Mouse (Mus musculus) thymus, postnatal 4 days (tissue): ENCODE measurements at regions not wholly inside any gene's neighbourhood (a gene's known extent, or its start where the extent isn't known, plus 50 kb on each side); places are given as distances from the start of the nearest gene placed in this dataset.

Experiments used
- DNase-seq: peaks from one replicate; pipeline ENCODE4 v3.0.0; 2021

DNA sequence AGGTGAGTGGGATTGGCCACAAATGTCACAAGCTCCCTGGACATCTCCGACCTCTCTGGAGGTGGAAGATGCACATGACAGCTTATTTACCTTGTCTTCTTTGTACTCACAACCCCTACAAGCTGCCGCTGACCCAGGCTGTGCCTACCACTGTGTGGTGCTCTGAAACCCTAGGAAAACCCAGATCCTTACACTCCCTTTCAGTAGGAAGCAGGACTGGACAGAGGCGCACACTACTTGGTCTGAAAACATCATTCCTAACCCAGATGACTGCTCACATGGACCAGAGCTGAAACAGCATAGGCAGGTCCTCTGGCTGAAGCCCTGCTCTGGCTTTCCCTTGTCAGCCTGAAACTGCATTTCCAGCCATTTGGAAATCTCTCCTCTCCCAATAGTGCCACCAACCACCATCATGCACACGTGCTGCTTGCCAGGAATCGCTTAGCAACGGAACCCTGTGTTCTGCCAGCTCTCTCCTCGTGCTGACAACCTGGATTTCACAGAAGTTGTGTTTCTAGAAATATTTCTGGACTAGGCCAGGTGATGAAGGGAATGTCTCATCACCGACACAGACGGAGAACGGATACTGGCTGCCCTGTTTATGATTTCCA, 196.1 kb downstream of the Irs2 start:
- DNase-seq: no peak

DNA sequence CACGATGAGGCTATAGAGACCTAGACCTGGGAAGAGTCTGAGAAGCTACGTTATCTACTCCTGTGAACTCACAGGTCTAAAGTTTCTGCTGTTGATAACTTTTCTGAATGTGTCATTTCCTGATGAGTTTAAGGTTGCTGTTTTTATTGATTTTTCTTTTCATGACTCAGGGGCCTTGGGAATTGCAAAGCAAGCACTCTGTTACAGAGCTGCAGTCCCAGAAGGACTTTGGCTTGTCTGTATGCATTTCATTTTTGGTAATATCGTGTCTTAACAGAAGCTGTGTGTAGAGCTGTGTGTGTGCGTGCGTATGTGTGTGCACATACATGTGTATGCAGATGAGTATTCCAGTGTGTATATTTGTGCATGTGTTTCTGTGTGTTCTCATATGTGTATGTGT, 201.2 kb downstream of the Irs2 start:
- DNase-seq: no peak

DNA sequence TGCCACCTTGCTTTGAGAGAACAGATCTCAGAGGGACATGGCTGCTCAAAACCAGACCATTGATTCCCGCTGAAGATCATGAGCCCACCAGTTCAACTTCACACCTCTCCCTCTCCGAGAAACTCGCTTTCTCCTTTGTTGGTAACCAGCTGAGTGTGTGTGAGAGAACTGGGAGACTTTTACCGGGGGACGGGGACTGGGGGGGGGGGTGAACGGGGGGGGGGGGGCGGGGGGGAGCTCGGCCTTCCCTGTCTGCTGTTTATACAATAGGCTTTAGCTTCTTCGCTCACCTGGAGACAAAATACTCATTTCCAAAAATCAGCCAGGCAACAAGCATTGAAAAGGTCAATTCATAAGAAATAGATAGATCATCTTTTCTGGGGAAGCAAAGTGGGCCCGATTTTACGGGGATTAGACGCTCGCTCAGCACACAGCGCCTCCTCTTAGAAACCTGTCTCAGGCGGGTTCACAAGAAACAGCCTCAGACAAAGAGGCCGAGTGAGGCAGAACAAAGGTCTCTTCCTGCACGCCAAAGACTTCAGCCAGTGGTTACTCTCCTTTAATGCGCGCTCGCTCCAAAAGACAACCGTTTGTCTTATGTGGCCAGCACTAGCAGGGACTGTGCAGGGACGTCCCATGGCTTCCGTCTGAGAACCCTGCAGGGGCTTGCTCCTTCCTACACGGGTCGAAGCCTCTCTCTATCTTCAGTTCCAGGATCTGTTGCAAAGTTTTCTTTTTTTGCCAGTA, 202.7 kb downstream of the Irs2 start:
- no peak for DNase-seq

- no peak for DNase-seq
These were observed 203.3 kb downstream of the Irs2 start for GRCm38 (mm10) chr8:10804974-10805373.

GRCm38 (mm10) chr8:10802003-10802402, 206.3 kb downstream of the Irs2 start:
- DNase-seq: no peak

DNA sequence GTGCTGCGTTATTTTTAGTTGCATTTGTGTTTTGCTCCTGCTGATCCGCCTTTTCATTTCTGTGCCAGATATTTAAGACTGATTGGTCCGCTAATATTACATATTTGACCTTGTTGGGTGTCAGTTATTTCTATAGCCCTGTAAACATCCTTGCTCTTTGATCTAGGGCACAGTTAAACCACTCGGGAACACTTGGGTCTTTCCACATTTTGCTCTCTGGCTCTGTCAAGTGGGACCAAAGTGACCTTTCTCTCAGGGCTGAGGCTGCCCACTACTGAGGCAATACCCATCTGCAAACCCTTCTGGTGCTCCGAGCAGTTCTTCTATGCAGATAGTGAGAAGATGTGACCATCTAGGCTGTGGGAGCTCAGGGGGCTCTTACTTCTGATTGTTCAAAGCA, 206.7 kb downstream of the Irs2 start:
- DNase-seq: no peak

DNA sequence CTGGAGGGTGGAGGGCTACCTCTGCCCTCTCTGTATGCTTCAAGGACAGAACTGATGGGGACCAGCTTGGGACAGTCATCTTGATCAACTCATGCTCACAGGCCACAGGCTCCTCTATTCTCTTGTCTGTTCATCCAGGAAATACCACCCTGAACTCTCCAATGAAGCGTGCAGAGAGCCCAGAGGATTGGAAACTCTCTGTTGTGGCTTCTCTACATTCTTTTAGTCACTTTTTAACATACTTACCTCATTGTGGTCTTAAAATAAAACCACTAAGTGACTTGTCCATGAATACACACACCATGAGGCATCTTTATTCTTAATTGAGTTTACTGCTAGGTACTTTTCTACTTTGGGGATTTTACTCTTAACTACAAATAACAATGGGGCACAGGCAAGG, 209.8 kb downstream of the Irs2 start:
- DNase-seq: no peak

DNA sequence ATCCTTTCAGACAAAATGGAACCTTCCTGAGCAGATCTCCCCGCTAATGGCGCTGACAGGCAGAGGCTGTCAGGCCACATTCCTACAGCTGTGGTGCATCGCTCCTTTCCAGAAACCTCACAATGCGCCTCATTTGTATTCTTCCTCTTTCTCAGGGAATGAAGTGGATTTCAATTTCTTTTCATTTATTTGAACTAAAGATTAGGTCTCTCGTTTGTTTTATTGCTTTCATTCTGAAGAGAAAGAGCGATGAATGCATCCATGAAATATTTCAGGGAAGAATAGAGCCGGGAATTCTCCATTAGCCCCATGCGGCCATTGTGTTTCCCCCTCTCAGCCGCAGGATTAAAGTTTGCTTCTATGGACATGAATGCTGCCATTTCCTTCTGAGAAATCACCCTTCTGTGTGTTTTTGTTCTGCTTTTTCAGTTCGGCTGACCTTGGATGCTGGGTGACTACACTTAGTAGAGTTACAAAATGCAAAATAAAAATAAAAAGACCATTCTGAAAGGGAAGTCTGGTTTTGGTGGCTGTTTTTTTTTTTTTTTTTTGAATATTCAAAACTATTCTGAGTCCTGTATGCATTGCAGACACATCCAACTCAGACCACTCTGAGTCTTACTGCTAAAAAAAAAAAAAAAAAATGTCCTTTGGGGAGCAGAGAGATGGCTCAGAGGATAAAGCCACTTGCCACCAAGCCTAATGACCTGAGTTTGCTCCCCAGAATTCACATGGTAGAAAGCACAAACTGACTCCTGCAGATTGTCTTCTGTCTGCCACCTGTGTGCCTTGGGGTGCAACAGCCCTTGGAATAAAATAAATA, 213.7 kb downstream of the Irs2 start:
- DNase-seq: no peak

DNA sequence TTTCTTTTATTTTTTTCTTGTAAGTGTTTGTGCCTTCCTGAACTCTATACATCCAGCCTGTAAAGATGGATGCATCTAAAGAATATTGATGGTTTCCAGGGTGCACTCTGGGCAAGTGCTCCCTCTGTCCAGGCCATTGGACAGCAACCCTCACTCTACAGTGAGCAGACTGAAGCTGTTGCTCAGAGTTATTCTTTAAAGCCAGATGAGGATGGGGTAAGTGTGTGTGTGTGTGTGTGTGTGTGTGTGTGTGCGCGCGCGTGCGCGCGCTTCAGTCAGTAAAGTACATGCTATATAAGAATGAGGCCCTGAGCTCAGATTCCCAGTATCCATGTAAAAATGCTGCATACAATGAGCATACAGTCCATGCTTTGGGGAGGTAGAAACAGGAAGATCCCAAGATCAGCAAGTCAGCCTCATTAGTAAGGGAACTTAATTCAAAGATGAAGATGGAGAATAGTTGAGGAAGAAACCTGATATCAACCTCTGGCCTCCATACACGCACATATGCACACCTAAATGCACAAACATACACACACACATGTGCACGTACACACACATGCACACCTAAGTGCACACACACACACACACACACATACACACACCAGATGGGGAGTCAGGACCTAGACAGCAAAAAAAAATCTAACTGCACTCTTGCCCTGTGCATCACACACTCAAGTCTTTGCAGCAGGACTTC, 214.4 kb downstream of the Irs2 start:
- DNase-seq: no peak

DNA sequence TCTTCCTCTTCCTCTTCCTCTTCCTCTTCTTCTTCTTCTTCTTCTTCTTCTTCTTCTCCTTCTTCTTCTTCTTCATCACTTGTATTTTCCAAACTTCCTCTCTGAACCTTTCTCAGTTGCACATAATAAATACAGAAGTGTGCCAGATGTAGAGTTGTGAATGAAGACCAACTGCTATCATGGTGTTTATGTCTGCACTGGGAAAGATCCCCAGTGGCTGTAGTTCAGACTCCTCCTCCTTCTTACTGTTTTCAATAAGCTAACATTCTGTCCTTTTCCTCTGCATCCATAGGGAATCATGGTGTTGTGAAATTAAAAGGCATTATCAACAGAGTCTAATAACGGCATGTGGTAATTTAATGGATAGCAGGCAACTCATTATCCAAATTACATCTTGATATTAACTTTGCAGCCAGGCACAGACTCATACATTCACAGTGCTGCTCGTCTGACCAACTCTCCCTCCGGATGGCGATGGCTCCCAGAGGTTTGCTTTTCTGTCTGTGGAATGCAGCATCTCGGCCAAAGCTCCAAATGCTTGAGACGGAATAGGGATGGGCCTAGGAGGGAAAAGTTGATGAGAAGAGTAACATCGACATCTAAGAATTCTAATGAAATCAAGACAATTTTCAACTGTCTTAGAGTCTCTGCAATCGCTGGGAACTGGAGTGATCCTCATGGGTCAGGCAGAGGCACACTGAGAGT, 219.6 kb downstream of the Irs2 start:
- DNase-seq: no peak

DNA sequence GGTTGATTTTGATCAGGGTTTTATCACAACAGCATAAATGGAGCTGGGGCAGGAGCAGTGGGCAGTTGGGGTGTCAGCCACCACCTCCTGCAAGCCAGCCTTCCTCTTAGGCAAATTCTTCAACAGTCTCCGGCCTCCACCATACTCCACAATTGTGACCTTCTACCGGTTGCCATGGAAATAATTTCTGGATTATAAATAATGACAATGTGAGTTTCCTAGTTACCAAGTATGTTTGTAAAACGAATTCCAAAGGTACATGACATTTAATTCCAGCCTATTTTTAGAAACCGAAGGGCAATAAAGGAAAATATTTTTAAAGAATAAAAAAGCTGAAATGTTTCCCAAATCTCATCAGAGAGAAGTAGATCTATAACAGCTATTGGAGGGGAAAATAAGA, 222.5 kb downstream of the Irs2 start:
- DNase-seq: no peak

DNA sequence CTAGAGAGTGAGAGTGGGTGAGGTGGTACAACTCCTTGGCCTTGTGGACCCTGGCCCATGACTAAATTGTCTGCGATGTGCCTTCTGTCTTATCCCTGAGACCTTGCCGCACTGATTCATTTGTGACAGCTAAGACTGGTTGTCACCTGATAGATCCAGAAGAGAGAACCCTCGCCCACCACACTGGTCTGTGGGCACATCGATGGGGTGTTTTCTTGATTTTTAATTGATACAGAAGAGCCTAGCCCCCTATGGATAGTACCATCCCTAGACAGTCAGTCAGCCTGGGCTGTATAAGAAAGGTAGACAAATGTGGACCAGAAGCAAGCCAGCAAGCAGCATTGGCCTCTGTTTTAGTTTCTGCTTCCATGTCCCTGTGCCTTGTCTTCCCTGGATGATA, 222.9 kb downstream of the Irs2 start:
- DNase-seq: no peak

DNA sequence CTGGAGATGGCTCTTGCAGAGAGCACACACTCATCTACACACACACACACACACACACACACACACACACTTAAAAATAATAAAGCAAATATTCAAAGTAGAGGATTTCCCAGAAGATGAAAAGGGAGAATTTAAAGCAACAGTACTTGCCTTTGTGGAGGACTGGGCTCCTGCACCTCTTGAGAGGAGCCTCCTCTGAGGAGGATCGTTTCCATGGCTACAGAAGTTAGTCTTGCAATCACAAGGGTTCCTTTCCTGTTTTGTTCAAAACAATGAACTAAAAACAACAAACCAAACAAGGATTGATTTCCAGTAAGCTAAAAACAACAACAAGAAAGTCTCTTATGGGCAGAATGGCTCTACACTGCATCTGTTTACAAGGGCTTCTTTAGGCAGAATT, 223.8 kb downstream of the Irs2 start:
- no peak for DNase-seq

GRCm38 (mm10) chr8:10781860-10782259, 226.4 kb downstream of the Irs2 start:
- no peak for DNase-seq

DNA sequence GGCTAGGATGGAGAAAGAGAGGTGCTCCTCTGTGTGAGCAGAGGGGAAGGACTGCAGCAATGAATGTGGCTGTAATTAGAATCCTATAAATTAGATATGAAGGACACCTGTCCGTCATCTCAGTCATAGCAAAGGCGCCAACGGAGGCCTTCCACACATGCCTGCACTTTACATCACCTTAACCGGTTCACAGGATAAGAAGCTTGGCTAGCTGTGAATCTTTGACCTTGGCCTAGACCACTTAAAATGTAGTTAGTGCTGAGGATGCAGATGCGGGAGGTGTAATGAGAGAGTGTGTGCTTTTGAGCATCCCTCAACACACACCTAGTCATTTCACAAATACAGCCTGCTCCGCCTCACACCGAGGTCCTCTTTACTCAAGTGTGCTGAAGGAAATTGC, 228.6 kb downstream of the Irs2 start:
- no peak for DNase-seq

- no peak for DNase-seq
These were observed 232.9 kb downstream of the Irs2 start for GRCm38 (mm10) chr8:10775202-10776010.

GRCm38 (mm10) chr8:10774778-10775177, 233.5 kb downstream of the Irs2 start:
- no peak for DNase-seq

DNA sequence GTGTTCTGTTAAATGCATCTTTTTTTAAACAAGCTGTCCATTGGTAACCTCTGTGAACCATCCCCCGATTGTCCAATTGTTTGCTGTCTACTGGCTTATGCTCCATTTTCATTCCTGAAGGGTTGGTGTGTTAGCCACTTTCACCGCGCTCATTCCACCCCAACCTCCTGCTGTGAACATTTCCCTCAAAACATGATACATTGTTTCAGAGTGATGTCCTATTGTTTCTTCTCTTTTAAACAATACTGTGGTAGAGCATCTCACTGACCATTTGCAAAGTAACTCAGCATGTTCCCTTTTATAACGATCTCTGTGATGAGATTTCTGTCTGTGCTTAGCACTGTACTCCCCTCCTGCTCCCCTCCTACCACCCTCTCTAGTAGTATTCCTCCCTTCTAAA, 240.1 kb downstream of the Irs2 start:
- DNase-seq: no peak

DNA sequence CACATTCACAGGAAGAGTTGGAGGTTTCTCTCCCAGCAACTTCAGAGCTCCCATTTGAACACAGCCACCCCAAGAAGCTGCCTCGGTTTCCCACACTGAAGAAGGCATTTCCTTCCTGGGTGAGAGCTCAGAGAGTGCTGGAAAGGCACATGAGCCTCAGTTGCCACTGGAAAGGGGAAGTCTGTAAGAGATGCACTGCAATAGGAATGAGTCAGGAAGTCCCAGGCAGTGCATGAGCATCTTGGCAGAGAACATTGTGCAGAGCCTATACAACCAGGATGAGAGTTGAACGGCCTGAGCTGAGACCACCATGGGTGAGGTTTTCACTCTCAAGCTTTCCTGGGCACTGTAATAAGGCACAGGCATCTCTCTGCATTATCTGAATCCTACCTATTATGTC, 244.4 kb downstream of the Irs2 start:
- no peak for DNase-seq

DNA sequence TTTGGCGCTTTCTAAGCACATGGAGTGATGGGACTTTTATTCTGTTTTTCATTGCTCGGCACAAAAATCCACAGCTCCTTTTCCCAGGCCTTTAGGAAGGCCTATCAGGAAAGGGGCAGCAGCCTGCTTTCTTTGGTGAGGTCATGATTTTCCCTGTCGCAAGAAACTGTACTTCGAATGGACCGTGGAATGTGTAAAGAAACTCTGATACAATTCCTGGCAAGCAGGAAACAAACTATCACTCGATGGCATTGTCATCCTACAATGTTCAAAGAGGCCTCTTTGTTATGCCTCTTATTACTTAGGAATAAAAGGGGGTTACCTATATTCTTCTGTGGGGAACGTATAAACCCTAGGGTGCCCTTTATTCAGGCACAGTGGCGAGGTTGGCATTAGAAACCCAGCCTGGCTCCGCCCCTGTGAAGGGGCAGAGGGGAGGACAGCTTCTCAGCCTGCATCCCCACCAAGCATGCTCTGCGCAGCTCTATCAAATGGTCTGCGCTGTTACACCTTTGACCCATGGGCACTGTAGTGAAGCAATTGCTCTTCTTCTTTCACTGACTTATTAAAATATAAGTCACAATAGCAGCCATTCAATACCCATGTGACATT, 246.5 kb downstream of the Irs2 start:
- no peak for DNase-seq
